Mouse (Mus musculus) hindbrain, postnatal 0 days (tissue): ENCODE data around the gene Nprl2. TPM values are rescaled to one million over a fixed set of nuclear protein-coding genes. Genes with fewer than 3 reads are reported as not detected.

Experiments used
- ATAC-seq: fragments of 200-750 bp; cut with Nextera tagmentation; 2 replicates; pipeline ENCODE4 v1.8.0; 2017; ENCODE audit warnings: mild to moderate bottlenecking, moderate TSS enrichment, moderate library complexity
- DNase-seq: peaks from one replicate; pipeline ENCODE4 v3.0.0-alpha.2; 2015; ENCODE audit warnings: low spot score
- H3K27ac ChIP-seq: fragments of 300-500 bp; sonication (generic); 2 replicates; pipeline ENCODE4 v1.5.1; 2014; ENCODE audit warnings: mild to moderate bottlenecking
- H3K27me3 ChIP-seq: fragments of 300-500 bp; sonication (generic); 2 replicates; pipeline ENCODE4 v1.6.1; 2014; ENCODE audit warnings: low read length, mixed read lengths; ENCODE audit not compliant: insufficient read depth
- H3K36me3 ChIP-seq: fragments of 300-500 bp; sonication (generic); 2 replicates; pipeline ENCODE4 v1.6.1; 2014; ENCODE audit warnings: low read length, mixed read lengths; ENCODE audit not compliant: insufficient read depth
- H3K4me1 ChIP-seq: fragments of 300-500 bp; sonication (generic); 2 replicates; pipeline ENCODE4 v1.6.1; 2014; ENCODE audit warnings: antibody characterized with exemption, low read length, mixed read lengths; ENCODE audit not compliant: insufficient read depth
- H3K4me2 ChIP-seq: fragments of 300-500 bp; sonication (generic); 2 replicates; pipeline ENCODE4 v1.6.1; 2014; ENCODE audit warnings: low read depth, mild to moderate bottlenecking, low read length, moderate library complexity, mixed read lengths
- H3K4me3 ChIP-seq: fragments of 300-500 bp; sonication (generic); 2 replicates; pipeline ENCODE4 v1.5.1; 2014; ENCODE audit warnings: low read length
- H3K9ac ChIP-seq: fragments of 300-500 bp; sonication (generic); replicated peaks from 2 replicates; pipeline ENCODE4 v1.6.1; 2014; ENCODE audit warnings: mild to moderate bottlenecking, low read length, moderate library complexity, mixed read lengths
- H3K9me3 ChIP-seq: fragments of 300-500 bp; sonication (generic); 2 replicates; pipeline ENCODE4 v1.6.1; 2016; ENCODE audit warnings: low read length, mixed read lengths
- CTCF ChIP-seq: IDR thresholded peaks from 2 replicates; pipeline ENCODE4 v1.5.1; 2016; ENCODE audit warnings: antibody characterized with exemption, control low read depth, low read depth
- WGBS: fragments of 180-500 bp; shearing (Covaris S2); extraction: QIAGEN DNeasy Blood & Tissue Kit; methylation state at CpG from one replicate; pipeline ENCODE4 v1.1.7; 2014; 5-methylcytosine and 5-hydroxymethylcytosine counted together
- polyA plus RNA-seq: library from polyadenylated mRNA; unstranded; fragments of >200 nt; fragmentation: Nextera tagmentation; extraction: Ambion mirVana; gene quantifications from 2 replicates; pipeline ENCODE4 v1.2.1, GENCODE M21; 2015
- total RNA-seq: library from RNA; depleted of rRNA; stranded (reverse); fragments of >200 nt; gene quantifications from 2 replicates; pipeline ENCODE4 v1.2.3, GENCODE M21; 2014

The Nprl2 gene
- total and polyA plus RNA-seq, 2 experiments from 2014 or later = 54.6 to 70.5 TPM

GRCm38 (mm10) chr9:107580501-107581317, 38.7 kb downstream of the Nprl2 start, which contains the start of gene Hyal3:
Gene Hyal3, plus strand, starts transcription at chr9:107580818.
- Histone ChIP-seq H3K9me3 (no peaks in the 10 kb centered on the region), H3K4me2 (peak within 1 kb of the TSS; percentile 99), H3K27ac (peak within 1 kb of the TSS; percentile 88), H3K4me1 (peaks cover 9% of the 10 kb centered on the region; the same call in 1 of the 2 replicates), H3K9ac (peak within 1 kb of the TSS; percentile 66), H3K36me3 (peaks cover 8% of the 10 kb centered on the region; the same call in 1 of the 2 replicates), H3K4me3 (peak within 1 kb of the TSS; percentile 56), H3K27me3 (no peaks in the 10 kb centered on the region)
- WGBS = 1% methylated on average over 32 of the region's 32 CpGs
- ATAC-seq (peak; percentile 84), DNase-seq (peak; percentile 94)
- TF ChIP-seq CTCF = no peak

GRCm38 (mm10) chr9:107581584-107581983, 39.6 kb downstream of the Nprl2 start:
- H3K4me3 ChIP-seq = peak overlapping the region; percentile 56
- peak overlapping the region; percentile 66 for H3K9ac ChIP-seq
- H3K27me3 ChIP-seq = no peaks in the 10 kb centered on the region
- peak overlapping the region; percentile 88; the same call in 1 of the 2 replicates for H3K27ac ChIP-seq
- peaks cover 8% of the 10 kb centered on the region; the same call in 1 of the 2 replicates for H3K36me3 ChIP-seq
- no peaks in the 10 kb centered on the region for H3K9me3 ChIP-seq
- peaks cover 9% of the 10 kb centered on the region; the same call in 1 of the 2 replicates for H3K4me1 ChIP-seq
- 85% methylated on average over 4 of the region's 4 CpGs for WGBS
- no peak for TF ChIP-seq CTCF
- ATAC-seq (no peak), DNase-seq (no peak)
- H3K4me2 ChIP-seq = peak overlapping the region; percentile 99

GRCm38 (mm10) chr9:107582509-107583062, 40.6 kb downstream of the Nprl2 start:
- Histone ChIP-seq H3K9me3 (no peaks in the 10 kb centered on the region), H3K9ac (no peak overlapping the region), H3K4me3 (no peak overlapping the region), H3K27me3 (no peaks in the 10 kb centered on the region), H3K27ac (no peak overlapping the region), H3K4me2 (no peak overlapping the region), H3K36me3 (peaks cover 8% of the 10 kb centered on the region; the same call in 1 of the 2 replicates), H3K4me1 (peaks cover 9% of the 10 kb centered on the region; the same call in 1 of the 2 replicates)
- WGBS = 87% methylated on average over 7 of the region's 7 CpGs
- ATAC-seq (no peak), DNase-seq (no peak)
- TF ChIP-seq CTCF = no peak

- H3K27ac ChIP-seq = no peak overlapping the region
- DNase-seq = no peak
- H3K4me2 ChIP-seq = no peak overlapping the region
- H3K9me3 ChIP-seq = no peaks in the 10 kb centered on the region
- H3K27me3 ChIP-seq = no peaks in the 10 kb centered on the region
- peaks cover 14% of the 10 kb centered on the region; the same call in 1 of the 2 replicates for H3K4me1 ChIP-seq
- no peak for ATAC-seq
- 89% methylated on average over 14 of the region's 14 CpGs for WGBS
- peaks cover 8% of the 10 kb centered on the region; the same call in 1 of the 2 replicates for H3K36me3 ChIP-seq
- no peak overlapping the region for H3K9ac ChIP-seq
- TF ChIP-seq CTCF = no peak
- no peak overlapping the region for H3K4me3 ChIP-seq
These were observed 41.1 kb downstream of the Nprl2 start for GRCm38 (mm10) chr9:107583174-107583573.

GRCm38 (mm10) chr9:107586504-107586903, 44.5 kb downstream of the Nprl2 start:
- Histone ChIP-seq H3K4me3 (no peak overlapping the region), H3K9me3 (no peaks in the 10 kb centered on the region), H3K27ac (no peak overlapping the region), H3K9ac (no peak overlapping the region), H3K27me3 (no peaks in the 10 kb centered on the region), H3K36me3 (peaks cover 24% of the 10 kb centered on the region), H3K4me1 (peaks cover 9% of the 10 kb centered on the region; the same call in 1 of the 2 replicates), H3K4me2 (no peak overlapping the region)
- DNase-seq (no peak), ATAC-seq (no peak)
- no peak for TF ChIP-seq CTCF
- WGBS = 89% methylated on average over 5 of the region's 5 CpGs

- peak within 1 kb of the TSS; percentile 49 for H3K9ac ChIP-seq
- 15% methylated on average over 46 of the region's 46 CpGs for WGBS
- peaks cover 27% of the 10 kb centered on the region for H3K36me3 ChIP-seq
- ATAC-seq (peak; percentile 98), DNase-seq (peak; percentile 99)
- H3K4me3 ChIP-seq = peak within 1 kb of the TSS; percentile 64
- TF ChIP-seq CTCF = no peak
- no peaks in the 10 kb centered on the region for H3K27me3 ChIP-seq
- peaks cover 9% of the 10 kb centered on the region; the same call in 1 of the 2 replicates for H3K4me1 ChIP-seq
- no peaks in the 10 kb centered on the region for H3K9me3 ChIP-seq
- no peak within 1 kb of the TSS; the same call in 1 of the 2 replicates for H3K27ac ChIP-seq
- H3K4me2 ChIP-seq = peak within 1 kb of the TSS; percentile 91
These were observed 45.2 kb downstream of the Nprl2 start, which contains the start of gene Ifrd2 for GRCm38 (mm10) chr9:107586974-107587832. Gene Ifrd2, plus strand, starts transcription at chr9:107587642.
